Mouse (Mus musculus) testis, adult 2 months (tissue): ENCODE measurements around the gene Synrg. TPM values are rescaled to one million over a fixed set of nuclear protein-coding genes. Genes with fewer than 3 reads are reported as not detected.

ENCODE experiments used
- H3K27ac ChIP-seq: fragments of 200-500 bp; 2 replicates; pipeline ENCODE4 v1.5.1; 2012; ENCODE audit warnings: low read depth, low read length; ENCODE audit not compliant: control insufficient read depth, insufficient read depth
- H3K27me3 ChIP-seq: fragments of 200-500 bp; 2 replicates; pipeline ENCODE4 v1.6.1; 2012; ENCODE audit warnings: mild to moderate bottlenecking, low read length, moderate library complexity; ENCODE audit not compliant: control insufficient read depth, insufficient read depth
- H3K36me3 ChIP-seq: fragments of 200-500 bp; 2 replicates; pipeline ENCODE4 v1.6.1; 2012; ENCODE audit warnings: mild to moderate bottlenecking, low read length; ENCODE audit not compliant: control insufficient read depth, insufficient read depth
- H3K4me1 ChIP-seq: fragments of 200-500 bp; 2 replicates; pipeline ENCODE4 v1.6.1; 2012; ENCODE audit warnings: low read length; ENCODE audit not compliant: control insufficient read depth, insufficient read depth
- H3K4me3 ChIP-seq: fragments of 200-500 bp; 2 replicates; pipeline ENCODE4 v1.5.1; 2012; ENCODE audit warnings: low read depth, mild to moderate bottlenecking, low read length, moderate library complexity, mixed read lengths; ENCODE audit not compliant: control insufficient read depth
- CTCF ChIP-seq: fragments of 200-500 bp; IDR thresholded peaks from 2 replicates; pipeline ENCODE4 v1.5.1; 2012; ENCODE audit warnings: low read depth, mild to moderate bottlenecking, inconsistent platforms, low read length, moderate library complexity; ENCODE audit not compliant: control insufficient read depth, insufficient read depth, insufficient replicate concordance
- POLR2A ChIP-seq: fragments of 200-500 bp; IDR thresholded peaks from 2 replicates; pipeline ENCODE4 v1.6.1; 2012; ENCODE audit warnings: low read depth, mild to moderate bottlenecking, inconsistent platforms, low read length, moderate library complexity; ENCODE audit not compliant: control insufficient read depth
- polyA plus RNA-seq: library from polyadenylated mRNA; depleted of rRNA; stranded (reverse); fragments of >200 nt; gene quantifications from 2 replicates; pipeline ENCODE4 v1.2.3, GENCODE M21; 2012

Synrg gene
- polyA plus RNA-seq, 1 experiment: 33.0 TPM

DNA sequence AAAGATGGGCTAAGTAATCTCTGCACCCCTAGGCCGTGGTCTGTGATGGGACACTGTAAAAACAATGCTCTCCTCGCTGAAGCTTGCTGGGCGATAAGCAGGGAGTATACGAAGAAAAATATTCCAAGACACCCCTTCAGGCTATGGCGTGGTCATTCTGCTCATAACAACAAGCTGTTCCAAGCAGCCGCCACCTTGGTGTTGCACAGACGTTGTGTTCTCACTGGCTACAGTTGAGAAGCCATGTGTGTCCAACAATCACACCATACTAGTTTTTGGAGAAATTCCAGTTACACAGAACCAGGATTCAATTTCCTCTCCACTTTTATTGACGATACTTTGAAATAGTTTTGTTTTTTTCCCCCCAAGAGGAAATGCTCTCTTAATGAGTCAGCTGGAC, 25.7 kb upstream of the Synrg start:
- no peaks in the 10 kb centered on the region for H3K4me1 ChIP-seq
- H3K27ac ChIP-seq: no peak overlapping the region
- H3K4me3 ChIP-seq: no peak overlapping the region
- no peaks in the 10 kb centered on the region for H3K27me3 ChIP-seq
- H3K36me3 ChIP-seq: no peaks in the 10 kb centered on the region
- TF ChIP-seq CTCF: no peak
- no peak for TF ChIP-seq POLR2A

DNA sequence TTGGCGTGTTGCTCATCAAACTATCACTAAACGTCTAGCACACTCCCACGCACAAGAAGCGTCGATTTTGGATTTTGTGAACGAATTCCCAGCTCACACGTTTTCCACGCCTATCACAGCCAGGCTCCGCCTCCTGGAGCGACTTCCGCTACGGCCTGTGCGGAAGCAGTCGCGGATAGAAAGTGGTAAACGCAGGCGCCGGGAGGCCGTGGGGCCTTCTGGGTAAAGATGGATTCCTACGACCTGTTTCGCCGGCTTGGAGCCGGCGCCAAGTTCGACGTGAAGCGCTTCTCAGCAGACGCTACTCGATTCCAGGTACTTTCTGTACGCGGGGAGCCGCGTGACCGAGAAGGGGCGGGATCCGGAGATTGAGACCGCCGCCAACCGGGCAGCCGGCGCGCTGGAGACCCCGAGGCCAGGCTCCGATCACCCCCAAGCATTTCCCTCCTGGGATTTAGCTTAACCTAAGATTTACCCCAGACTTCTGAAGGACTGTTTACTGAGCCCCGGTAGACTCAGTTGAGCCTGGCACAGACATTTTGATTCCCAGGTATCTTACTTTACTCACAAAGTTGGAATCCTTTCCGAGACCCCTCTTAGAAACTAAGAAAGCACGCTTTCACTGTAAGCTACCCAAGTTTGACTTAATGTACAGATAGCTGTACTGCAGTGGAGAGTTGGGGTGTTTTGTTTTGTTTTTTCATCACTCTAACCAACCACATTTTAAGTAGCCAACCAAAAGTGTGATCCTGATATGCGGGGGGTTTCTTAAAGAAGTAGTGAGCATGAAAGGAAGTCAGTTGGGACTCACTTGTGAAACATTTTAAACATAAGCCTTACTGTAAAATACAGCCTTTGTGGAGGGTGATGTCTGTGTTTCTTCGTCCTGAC, 22.0 kb upstream of the Synrg start, which contains the start of gene Ddx52:
TSS of gene Ddx52 (plus strand) at position 113 of the 891 bp plus-strand sequence.
- no peaks in the 10 kb centered on the region for H3K27me3 ChIP-seq
- TF ChIP-seq CTCF: no peak
- TF ChIP-seq POLR2A: peak; percentile 93
- H3K36me3 ChIP-seq: no peaks in the 10 kb centered on the region; the same call in 1 of the 2 replicates
- H3K27ac ChIP-seq: peak within 1 kb of the TSS; percentile 78
- H3K4me3 ChIP-seq: peak within 1 kb of the TSS; percentile 97
- H3K4me1 ChIP-seq: no peaks in the 10 kb centered on the region

DNA sequence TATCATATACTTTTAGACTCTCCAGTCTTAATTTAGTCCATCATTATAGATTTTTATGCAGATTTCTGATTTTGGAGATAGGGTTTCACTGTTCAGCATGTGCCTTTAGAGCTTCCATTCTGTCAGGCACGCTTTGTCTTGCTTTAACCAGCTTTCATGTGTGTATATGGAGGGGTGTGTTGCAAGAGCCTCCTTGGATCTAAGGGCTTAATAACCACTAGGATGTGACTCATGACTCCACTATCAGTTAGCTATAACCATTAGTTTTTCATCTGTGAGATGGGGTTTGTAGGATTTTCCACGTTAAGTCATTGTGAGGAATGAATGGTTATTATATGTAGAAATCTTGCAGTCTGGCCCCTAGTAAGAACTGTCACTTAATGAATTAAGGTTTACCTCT, 7.4 kb upstream of the Synrg start:
- TF ChIP-seq CTCF: no peak
- TF ChIP-seq POLR2A: no peak
- Histone ChIP-seq H3K27me3 (no peaks in the 10 kb centered on the region), H3K4me3 (no peak overlapping the region), H3K27ac (no peak overlapping the region), H3K36me3 (peaks cover 9% of the 10 kb centered on the region), H3K4me1 (no peaks in the 10 kb centered on the region)

DNA sequence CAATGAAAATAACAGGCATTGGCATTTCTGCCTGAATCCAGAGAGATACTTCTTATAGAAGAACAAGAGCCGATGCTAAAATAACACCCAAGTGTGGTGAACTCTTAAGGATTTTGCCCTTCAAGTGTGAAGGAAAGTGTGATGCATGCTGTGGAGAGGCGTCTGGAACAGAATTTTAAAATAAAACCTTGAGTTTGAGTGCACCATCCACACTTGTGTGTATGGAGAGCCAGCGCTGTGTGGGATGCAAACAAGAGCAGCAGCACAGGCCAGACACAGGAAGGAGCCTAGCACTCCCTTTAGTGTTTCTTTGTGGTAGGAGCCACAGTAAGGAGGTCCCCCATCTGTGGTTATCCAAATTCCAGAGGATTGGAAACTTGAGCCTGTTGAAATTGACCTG, 2.2 kb upstream of the Synrg start:
- H3K27me3 ChIP-seq: no peaks in the 10 kb centered on the region
- H3K4me1 ChIP-seq: peaks cover 2% of the 10 kb centered on the region; the same call in 1 of the 2 replicates
- no peak overlapping the region for H3K27ac ChIP-seq
- no peak overlapping the region for H3K4me3 ChIP-seq
- no peaks in the 10 kb centered on the region; the same call in 1 of the 2 replicates for H3K36me3 ChIP-seq
- TF ChIP-seq POLR2A (no peak), CTCF (no peak)

DNA sequence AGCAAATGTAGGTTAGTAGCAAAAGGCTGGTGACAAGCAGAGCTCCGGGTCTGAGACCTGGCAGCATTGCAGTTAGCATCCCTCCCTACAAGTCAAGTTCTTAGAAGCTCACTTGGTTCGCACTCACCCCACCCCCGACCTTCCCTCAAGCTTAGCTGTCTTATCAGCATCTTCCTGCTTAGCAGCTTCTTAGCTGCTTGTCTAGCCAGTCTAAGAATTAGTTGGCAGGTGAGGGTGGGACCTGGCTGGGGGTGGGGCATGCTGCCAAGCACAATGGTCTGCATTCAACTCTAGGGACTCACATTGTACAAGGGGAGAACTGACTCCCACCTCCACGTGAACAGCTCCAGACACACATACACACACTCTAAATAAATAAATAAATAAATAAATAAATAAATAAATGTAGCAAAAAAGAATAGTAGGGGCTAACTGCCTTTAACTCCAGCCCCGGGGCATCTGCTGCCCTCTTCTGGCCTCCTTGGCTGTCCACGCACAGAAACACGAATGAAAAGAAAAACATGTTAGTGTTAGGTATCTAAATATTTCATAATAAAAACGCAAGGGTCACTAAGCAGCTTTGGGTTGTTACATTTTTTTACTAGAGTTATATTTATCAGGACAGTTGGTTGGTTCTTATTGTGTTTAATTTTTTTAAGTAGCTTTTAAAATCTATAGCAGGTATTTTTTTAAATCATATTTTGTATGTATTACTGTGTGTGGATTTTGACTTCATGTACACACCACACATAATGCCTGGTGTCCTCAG, 3.4 kb downstream of the Synrg start:
- H3K36me3 ChIP-seq: no peaks in the 10 kb centered on the region
- TF ChIP-seq POLR2A: no peak
- TF ChIP-seq CTCF: no peak
- H3K4me1 ChIP-seq: peaks cover 2% of the 10 kb centered on the region; the same call in 1 of the 2 replicates

DNA sequence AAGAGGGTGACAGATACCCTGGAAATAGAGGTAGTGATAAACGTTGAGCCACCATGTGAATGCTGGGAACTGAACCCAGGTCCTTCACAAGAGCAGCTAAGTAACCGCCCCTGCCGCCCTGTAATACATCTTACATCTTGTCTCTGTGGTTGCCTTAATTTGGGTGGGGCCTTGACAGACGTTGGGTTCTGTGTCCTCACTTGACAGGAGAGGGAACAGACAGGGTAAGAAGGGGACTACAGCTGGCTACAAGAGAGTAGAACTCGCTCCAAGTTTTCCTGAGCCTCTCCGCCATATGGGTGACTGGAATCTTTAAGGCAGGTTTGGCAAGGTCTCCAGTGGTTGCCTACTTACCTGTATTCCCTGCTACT, 4.0 kb downstream of the Synrg start:
- Histone ChIP-seq H3K27me3 (no peaks in the 10 kb centered on the region), H3K27ac (no peak overlapping the region), H3K4me1 (peaks cover 2% of the 10 kb centered on the region; the same call in 1 of the 2 replicates), H3K4me3 (no peak overlapping the region), H3K36me3 (no peaks in the 10 kb centered on the region)
- TF ChIP-seq POLR2A (no peak), CTCF (no peak)

More for the DNA sequence above, 3.4 kb downstream of the Synrg start:
- H3K4me3 ChIP-seq: no peak overlapping the region
- no peak overlapping the region for H3K27ac ChIP-seq
- H3K27me3 ChIP-seq: no peaks in the 10 kb centered on the region

DNA sequence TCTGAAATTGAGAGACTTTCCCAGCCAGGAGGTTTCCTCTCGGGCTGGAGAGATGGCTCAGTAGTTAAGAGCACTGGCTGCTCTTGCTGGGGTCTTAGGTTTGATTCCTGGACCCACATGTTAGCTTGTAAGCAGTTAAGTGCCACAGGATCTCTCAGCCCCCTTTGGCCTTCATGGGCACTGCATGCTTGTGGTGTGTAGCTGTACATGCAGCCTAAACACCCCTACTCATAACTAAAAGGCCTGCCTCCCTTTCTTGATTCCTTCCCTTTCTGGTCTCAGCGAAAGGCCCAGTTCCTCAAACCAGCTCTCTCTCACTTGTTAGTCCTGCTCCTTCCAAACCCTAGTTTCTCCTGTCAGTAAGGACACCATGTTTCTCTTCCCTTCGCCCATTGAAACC, 4.8 kb downstream of the Synrg start:
- Histone ChIP-seq H3K4me1 (no peaks in the 10 kb centered on the region; the same call in 1 of the 2 replicates), H3K27me3 (no peaks in the 10 kb centered on the region), H3K27ac (no peak overlapping the region), H3K4me3 (no peak overlapping the region), H3K36me3 (no peaks in the 10 kb centered on the region)
- no peak for TF ChIP-seq POLR2A
